Mouse (Mus musculus) olfactory bulb, adult 2 months (tissue): ENCODE data around the gene Clec1b.

Experiments used
- CTCF ChIP-seq: fragments of 200-500 bp; IDR thresholded peaks from 2 replicates; pipeline ENCODE4 v1.5.1; 2012; ENCODE audit warnings: low read depth, mild to moderate bottlenecking, low read length, moderate library complexity; ENCODE audit not compliant: insufficient read depth
- POLR2A ChIP-seq: fragments of 200-500 bp; IDR thresholded peaks from 2 replicates; pipeline ENCODE4 v1.6.1; 2012; ENCODE audit warnings: mild to moderate bottlenecking, low read depth, low read length, moderate library complexity; ENCODE audit not compliant: insufficient read depth

GRCm38 (mm10) chr6:129414177-129414576, 17.1 kb downstream of the Clec1b start:
- TF ChIP-seq POLR2A: no peak
- no peak for TF ChIP-seq CTCF
